Mouse (Mus musculus): Measurements from ENCODE around the gene Ggt5. TPM values are rescaled to one million over a fixed set of nuclear protein-coding genes. Genes with fewer than 3 reads are reported as not detected.
"Not testable (repeated sequence)": the region's sequence is repeated elsewhere in the genome, so short reads cannot be mapped to it uniquely, and the experiment has no call there.

The Ggt5 gene
- polyA plus RNA-seq, 1 experiment from 2014 or later: 2.4 TPM

DNA sequence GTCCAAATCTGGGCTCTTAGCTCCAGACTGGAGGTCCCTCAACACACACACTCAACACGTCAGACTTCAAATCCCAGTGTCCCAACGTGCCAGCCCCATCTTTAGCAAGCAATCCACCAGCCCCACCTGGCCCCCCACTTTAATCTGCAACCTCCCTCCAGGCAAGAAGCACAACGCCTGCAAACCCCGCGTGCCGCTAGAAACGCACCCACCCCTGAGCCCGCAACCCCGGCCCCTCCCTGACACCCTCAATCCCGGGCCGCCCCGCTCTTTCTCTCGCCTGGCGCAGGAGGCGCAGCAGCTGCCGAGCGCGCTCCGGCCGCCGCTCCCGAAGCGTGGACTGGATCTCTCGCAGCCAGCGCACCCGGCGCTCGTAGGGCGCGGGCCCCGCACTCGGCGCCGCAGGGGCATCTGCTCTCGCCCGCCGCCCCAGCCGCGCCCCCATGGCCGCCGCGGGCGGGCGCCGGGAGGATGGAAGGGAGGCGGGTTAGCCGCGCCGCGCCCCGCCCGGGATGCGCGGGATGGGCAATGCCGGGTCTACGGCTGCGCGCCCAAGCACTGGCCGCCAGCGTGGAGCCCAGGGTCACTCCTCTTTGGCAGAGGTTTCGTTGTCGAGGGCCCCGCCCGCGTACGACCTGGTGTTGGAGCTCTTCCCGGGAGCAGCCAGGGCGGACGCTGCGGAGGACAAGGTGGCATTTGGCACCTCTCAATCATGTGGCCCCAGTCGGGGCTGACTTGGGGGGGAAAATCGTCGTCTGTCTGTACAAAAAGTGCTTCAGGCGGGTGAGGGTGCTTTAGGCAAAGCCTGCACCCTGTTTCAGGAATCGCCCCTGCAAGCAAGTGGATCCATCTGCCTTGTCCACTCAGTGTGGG lies 29.2 kb upstream of the Ggt5 start, which contains the start of gene Lrrc75b:
Gene Lrrc75b (minus strand): TSS at position 655 of the 873 bp plus-strand sequence.
- Histone ChIP-seq H3K36me3 (peaks cover 17% of the 10 kb centered on the region), H3K4me2 (replicated peaks) (peak within 1 kb of the TSS; percentile 89), H3K9me3 (no peaks in the 10 kb centered on the region), H3K4me3 (replicated peaks) (peak within 1 kb of the TSS; percentile 70), H3K9ac (replicated peaks) (peak within 1 kb of the TSS; percentile 86), H3K27ac (peak within 1 kb of the TSS; percentile 93), H3K4me1 (replicated peaks) (peaks cover 43% of the 10 kb centered on the region), H3K27me3 (peaks cover 19% of the 10 kb centered on the region)
- peak; percentile 56 for ATAC-seq
- WGBS: under 1% methylated on average over 75 of the region's 75 CpGs

GRCm38 (mm10) chr10:75560549-75560899 lies 28.6 kb upstream of the Ggt5 start:
- Histone ChIP-seq H3K9ac (replicated peaks) (peak overlapping the region; percentile 86), H3K4me1 (replicated peaks) (peaks cover 43% of the 10 kb centered on the region), H3K27me3 (peaks cover 19% of the 10 kb centered on the region), H3K4me2 (replicated peaks) (peak overlapping the region; percentile 89), H3K9me3 (no peaks in the 10 kb centered on the region), H3K36me3 (peaks cover 15% of the 10 kb centered on the region), H3K27ac (peak overlapping the region; percentile 93), H3K4me3 (replicated peaks) (peak overlapping the region; percentile 70)
- WGBS: 12% methylated on average over 6 of the region's 6 CpGs
- ATAC-seq: peak; percentile 53

DNA sequence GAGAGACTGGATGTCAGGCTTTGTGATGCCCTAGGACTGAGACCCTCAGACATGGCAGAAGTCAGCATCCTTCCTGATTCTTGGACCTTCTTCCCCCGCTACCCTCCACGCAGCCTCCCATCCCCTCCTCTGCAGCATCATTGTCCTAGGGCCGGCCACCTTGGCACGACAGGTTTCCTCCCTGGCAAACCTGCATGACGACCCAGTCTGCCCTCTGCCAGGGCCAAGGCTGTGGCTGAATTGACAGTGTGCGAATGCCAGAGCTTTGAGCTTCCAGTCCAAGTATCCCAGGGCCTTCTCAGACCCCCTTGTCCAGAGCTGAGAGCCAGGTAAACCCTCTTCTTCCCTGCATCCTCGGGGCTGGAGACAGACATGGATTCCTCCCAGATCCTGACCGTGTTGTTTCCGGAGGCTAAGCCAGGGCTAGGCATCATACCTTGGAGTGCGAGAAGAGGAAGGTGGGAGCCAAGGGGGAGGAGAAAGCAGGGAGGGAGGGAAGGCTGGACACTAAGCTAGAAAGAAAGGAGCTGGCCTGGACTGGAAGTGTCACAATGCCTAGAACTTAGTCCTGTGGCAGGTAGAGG lies 28.0 kb upstream of the Ggt5 start, which contains the start of gene Ggt1:
Gene Ggt1 (plus strand): TSS at position 534 of the 584 bp plus-strand sequence.
- Histone ChIP-seq H3K9ac (replicated peaks) (peak within 1 kb of the TSS; percentile 86), H3K4me2 (replicated peaks) (peak within 1 kb of the TSS; percentile 89), H3K9me3 (no peaks in the 10 kb centered on the region), H3K27me3 (peaks cover 19% of the 10 kb centered on the region), H3K27ac (peak within 1 kb of the TSS; percentile 93), H3K36me3 (peaks cover 9% of the 10 kb centered on the region), H3K4me3 (replicated peaks) (peak within 1 kb of the TSS; percentile 70), H3K4me1 (replicated peaks) (peaks cover 37% of the 10 kb centered on the region)
- WGBS: 45% methylated on average over 10 of the region's 10 CpGs
- ATAC-seq: no peak

- Histone ChIP-seq H3K4me2 (replicated peaks) (no peak overlapping the region), H3K4me3 (replicated peaks) (no peak overlapping the region), H3K9me3 (no peaks in the 10 kb centered on the region), H3K27me3 (peaks cover 19% of the 10 kb centered on the region), H3K27ac (no peak overlapping the region), H3K9ac (replicated peaks) (no peak overlapping the region), H3K4me1 (replicated peaks) (peaks cover 23% of the 10 kb centered on the region), H3K36me3 (no peaks in the 10 kb centered on the region)
- WGBS: 88% methylated on average over 8 of the region's 8 CpGs
- ATAC-seq: no peak
Observed at GRCm38 (mm10) chr10:75562596-75562995, 26.5 kb upstream of the Ggt5 start.

- Histone ChIP-seq H3K9me3 (no peaks in the 10 kb centered on the region), H3K9ac (replicated peaks) (no peak overlapping the region), H3K4me3 (replicated peaks) (no peak overlapping the region), H3K27ac (no peak overlapping the region), H3K36me3 (no peaks in the 10 kb centered on the region), H3K4me1 (replicated peaks) (peaks cover 11% of the 10 kb centered on the region), H3K4me2 (replicated peaks) (no peak overlapping the region), H3K27me3 (peaks cover 26% of the 10 kb centered on the region)
- WGBS: 87% methylated on average over 12 of the region's 12 CpGs
- no peak for ATAC-seq
Observed at GRCm38 (mm10) chr10:75564687-75565265, 24.4 kb upstream of the Ggt5 start.

GRCm38 (mm10) chr10:75565436-75565835 lies 23.7 kb upstream of the Ggt5 start:
- Histone ChIP-seq H3K9me3 (no peaks in the 10 kb centered on the region), H3K9ac (replicated peaks) (no peak overlapping the region), H3K27me3 (peaks cover 26% of the 10 kb centered on the region), H3K4me2 (replicated peaks) (no peak overlapping the region), H3K4me3 (replicated peaks) (no peak overlapping the region), H3K4me1 (replicated peaks) (peaks cover 8% of the 10 kb centered on the region), H3K27ac (no peak overlapping the region), H3K36me3 (no peaks in the 10 kb centered on the region)
- ATAC-seq: no peak
- WGBS: 86% methylated on average over 6 of the region's 6 CpGs

GRCm38 (mm10) chr10:75565906-75566305 lies 23.2 kb upstream of the Ggt5 start:
- Histone ChIP-seq H3K27ac (no peak overlapping the region), H3K9me3 (no peaks in the 10 kb centered on the region), H3K36me3 (no peaks in the 10 kb centered on the region), H3K27me3 (peaks cover 22% of the 10 kb centered on the region), H3K4me2 (replicated peaks) (no peak overlapping the region), H3K4me1 (replicated peaks) (0 out of 2 replicates have a peak, but pooled peaks cover 4% of the 10 kb centered on the region), H3K9ac (replicated peaks) (no peak overlapping the region), H3K4me3 (replicated peaks) (no peak overlapping the region)
- no peak for ATAC-seq
- whole genome bisulfite sequencing: 83% methylated on average over 7 of the region's 7 CpGs

- Histone ChIP-seq H3K27ac (no peak overlapping the region), H3K9ac (replicated peaks) (no peak overlapping the region), H3K4me3 (replicated peaks) (no peak overlapping the region), H3K27me3 (peaks cover 18% of the 10 kb centered on the region), H3K36me3 (no peaks in the 10 kb centered on the region), H3K4me2 (replicated peaks) (no peak overlapping the region), H3K9me3 (no peaks in the 10 kb centered on the region), H3K4me1 (replicated peaks) (no peaks in the 10 kb centered on the region)
- ATAC-seq: no peak
- 92% methylated on average over 5 of the region's 5 CpGs for WGBS
Observed at GRCm38 (mm10) chr10:75566321-75566720, 22.8 kb upstream of the Ggt5 start.

- WGBS: 90% methylated on average over 2 of the region's 2 CpGs
- H3K27me3 ChIP-seq: peaks cover 14% of the 10 kb centered on the region
- not testable (repeated sequence) for H3K27ac ChIP-seq; H3K36me3 ChIP-seq; ATAC-seq; H3K4me3 ChIP-seq (replicated peaks); H3K4me1 ChIP-seq (replicated peaks); H3K9ac ChIP-seq (replicated peaks); H3K9me3 ChIP-seq; H3K4me2 ChIP-seq (replicated peaks)
Observed at GRCm38 (mm10) chr10:75566765-75567164, 22.4 kb upstream of the Ggt5 start.

- H3K4me3 ChIP-seq (replicated peaks): no peak overlapping the region
- peaks cover 7% of the 10 kb centered on the region; the same call in 1 of the 2 replicates for H3K27me3 ChIP-seq
- no peaks in the 10 kb centered on the region for H3K9me3 ChIP-seq
- WGBS: 39% methylated on average over 5 of the region's 5 CpGs
- H3K9ac ChIP-seq (replicated peaks): no peak overlapping the region
- no peaks in the 10 kb centered on the region for H3K4me1 ChIP-seq (replicated peaks)
- no peak for ATAC-seq
- H3K36me3 ChIP-seq: no peaks in the 10 kb centered on the region
- H3K4me2 ChIP-seq (replicated peaks): no peak overlapping the region
- H3K27ac ChIP-seq: no peak overlapping the region
Observed at GRCm38 (mm10) chr10:75568029-75568428, 21.1 kb upstream of the Ggt5 start.

DNA sequence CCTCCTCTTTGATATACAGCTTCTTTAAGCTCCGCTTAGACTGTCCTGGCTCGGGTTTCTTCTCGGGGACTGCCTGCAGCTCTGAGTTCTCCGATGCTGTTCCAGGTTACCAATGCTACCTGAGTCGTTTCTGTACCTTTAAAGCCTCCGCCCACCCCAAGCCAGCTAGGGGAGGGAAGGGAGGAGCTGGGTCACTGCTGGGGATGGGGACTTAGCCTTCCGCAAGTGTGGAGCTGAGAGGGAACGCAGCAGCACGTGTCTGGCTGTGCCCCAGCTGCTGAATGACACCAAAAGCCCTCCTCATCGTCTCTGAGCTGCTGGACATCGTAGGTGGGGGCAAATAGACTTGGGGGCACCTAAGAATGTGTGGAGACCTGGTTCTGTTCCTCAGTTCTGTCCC lies 20.7 kb upstream of the Ggt5 start:
- Histone ChIP-seq H3K9ac (replicated peaks) (no peak overlapping the region), H3K4me2 (replicated peaks) (no peak overlapping the region), H3K27ac (no peak overlapping the region), H3K4me3 (replicated peaks) (no peak overlapping the region), H3K36me3 (no peaks in the 10 kb centered on the region), H3K27me3 (peaks cover 7% of the 10 kb centered on the region; the same call in 1 of the 2 replicates), H3K4me1 (replicated peaks) (no peaks in the 10 kb centered on the region), H3K9me3 (no peaks in the 10 kb centered on the region)
- no peak for ATAC-seq
- WGBS: 7% methylated on average over 11 of the region's 11 CpGs

DNA sequence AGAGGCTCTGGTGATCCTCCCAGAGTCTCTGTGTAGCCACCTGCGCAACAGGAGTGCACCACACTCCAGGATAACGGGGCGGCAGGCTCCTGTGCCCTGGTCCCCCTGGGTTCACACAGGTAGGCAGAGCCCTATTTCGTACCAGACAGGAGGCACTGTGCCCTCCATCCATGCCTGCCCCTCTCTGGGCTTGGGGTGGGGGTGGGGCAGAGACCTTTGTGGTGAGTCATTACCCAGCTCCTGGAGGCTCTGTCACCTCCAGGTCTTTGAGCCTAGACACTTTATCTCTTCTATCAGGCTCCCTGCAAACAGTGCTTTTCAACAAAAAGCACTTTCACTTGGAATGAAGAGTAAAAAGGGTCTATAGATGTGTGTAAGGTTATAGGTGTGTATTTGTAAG lies 20.3 kb upstream of the Ggt5 start:
- Histone ChIP-seq H3K9me3 (no peaks in the 10 kb centered on the region), H3K4me1 (replicated peaks) (no peaks in the 10 kb centered on the region), H3K4me2 (replicated peaks) (no peak overlapping the region), H3K36me3 (no peaks in the 10 kb centered on the region), H3K27me3 (peaks cover 7% of the 10 kb centered on the region; the same call in 1 of the 2 replicates), H3K27ac (no peak overlapping the region), H3K9ac (replicated peaks) (no peak overlapping the region), H3K4me3 (replicated peaks) (no peak overlapping the region)
- ATAC-seq: 0 out of 2 replicates have a peak, but pooled peaks have one; percentile 21
- WGBS: 10% methylated on average over 4 of the region's 4 CpGs
